Mouse (Mus musculus): Measurements from ENCODE around the gene Klf2. TPM values are rescaled to one million over a fixed set of nuclear protein-coding genes. Genes with fewer than 3 reads are reported as not detected.

The Klf2 gene
- polyA plus RNA-seq, 1 experiment from 2014 or later, result 4.7 TPM

DNA sequence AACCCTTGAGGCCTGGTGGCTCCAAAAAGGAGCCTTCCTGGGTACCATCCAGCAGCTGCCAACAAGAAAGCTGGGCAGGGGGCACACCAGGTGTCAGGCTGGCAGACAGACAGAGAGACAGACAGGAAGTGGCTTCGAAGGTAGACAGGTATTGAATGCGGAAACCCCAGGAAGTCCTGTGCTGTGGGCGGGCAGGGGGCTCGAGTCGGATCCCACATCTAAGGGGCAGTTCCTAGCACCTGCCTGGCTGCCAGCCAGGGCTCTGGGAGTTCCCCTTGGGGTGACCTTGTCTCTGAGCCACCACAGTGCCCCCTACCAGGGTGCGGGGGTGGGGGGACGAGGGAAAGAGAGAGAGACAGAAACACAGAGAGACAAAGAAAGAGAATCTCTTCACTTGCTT lies 39.7 kb upstream of the Klf2 start:
- DNase-seq (ENCODE audit: low spot score) (no peak), ATAC-seq (replicated peaks; ENCODE audit: insufficient number of reproducible peaks, low FRiP score, low TSS enrichment, low read depth) (no peak)
- 82% methylated on average over 7 of the region's 7 CpGs for WGBS
- H3K9ac ChIP-seq (replicated peaks; ENCODE audit: low read length), result no peak overlapping the region
- no peaks in the 10 kb centered on the region for H3K27me3 ChIP-seq (ENCODE audit: control insufficient read depth, insufficient read depth, low read length)
- H3K4me2 ChIP-seq (ENCODE audit: low read depth, low read length), result no peak overlapping the region
- no peaks in the 10 kb centered on the region for H3K36me3 ChIP-seq (replicated peaks; ENCODE audit: control insufficient read depth, insufficient read depth, low read depth, low read length)
- H3K9me3 ChIP-seq (replicated peaks; ENCODE audit: control insufficient read depth, low read length), result no peaks in the 10 kb centered on the region
- no peaks in the 10 kb centered on the region for H3K4me1 ChIP-seq (ENCODE audit: control insufficient read depth, insufficient read depth, low read length)
- no peak overlapping the region for H3K4me3 ChIP-seq (ENCODE audit: low read depth, low read length)
- H3K27ac ChIP-seq (replicated peaks; ENCODE audit: low read depth, low read length), result no peak overlapping the region

GRCm38 (mm10) chr8:72281634-72282033 lies 37.2 kb upstream of the Klf2 start:
- Histone ChIP-seq H3K4me3 (ENCODE audit: low read depth, low read length) (no peak overlapping the region), H3K36me3 (replicated peaks; ENCODE audit: control insufficient read depth, insufficient read depth, low read depth, low read length) (no peaks in the 10 kb centered on the region), H3K27me3 (ENCODE audit: control insufficient read depth, insufficient read depth, low read length) (no peaks in the 10 kb centered on the region), H3K9me3 (replicated peaks; ENCODE audit: control insufficient read depth, low read length) (no peaks in the 10 kb centered on the region), H3K4me1 (ENCODE audit: control insufficient read depth, insufficient read depth, low read length) (no peaks in the 10 kb centered on the region), H3K4me2 (ENCODE audit: low read depth, low read length) (no peak overlapping the region), H3K27ac (replicated peaks; ENCODE audit: low read depth, low read length) (no peak overlapping the region), H3K9ac (replicated peaks; ENCODE audit: low read length) (no peak overlapping the region)
- whole genome bisulfite sequencing, result 50% methylated on average over 3 of the region's 3 CpGs
- DNase-seq (ENCODE audit: low spot score), result no peak
- no peak for ATAC-seq (replicated peaks; ENCODE audit: insufficient number of reproducible peaks, low FRiP score, low TSS enrichment, low read depth)

DNA sequence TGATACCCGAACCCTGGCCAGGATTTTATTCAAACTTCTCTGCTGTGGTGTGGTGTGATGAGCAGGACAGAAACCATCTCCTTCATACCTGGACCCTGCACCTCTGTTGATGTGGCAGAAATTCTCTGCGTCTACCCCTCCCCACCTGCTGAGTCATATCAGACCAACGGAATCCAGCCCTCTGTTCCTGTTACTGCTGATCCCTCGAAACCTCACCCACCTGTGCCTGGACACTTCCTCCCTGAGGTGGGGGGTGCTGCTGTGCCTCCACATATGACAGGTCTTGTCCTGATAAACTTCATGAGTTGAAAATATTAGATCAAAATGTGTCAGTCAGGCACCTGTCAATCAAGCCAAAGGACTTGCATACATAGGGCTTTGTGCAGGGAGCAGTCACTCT lies 33.5 kb upstream of the Klf2 start:
- DNase-seq (ENCODE audit: low spot score), result no peak
- Histone ChIP-seq H3K4me2 (ENCODE audit: low read depth, low read length) (no peak overlapping the region), H3K9me3 (replicated peaks; ENCODE audit: control insufficient read depth, low read length) (no peaks in the 10 kb centered on the region), H3K36me3 (replicated peaks; ENCODE audit: control insufficient read depth, insufficient read depth, low read depth, low read length) (no peaks in the 10 kb centered on the region), H3K4me3 (ENCODE audit: low read depth, low read length) (no peak overlapping the region), H3K9ac (replicated peaks; ENCODE audit: low read length) (no peak overlapping the region), H3K4me1 (ENCODE audit: control insufficient read depth, insufficient read depth, low read length) (no peaks in the 10 kb centered on the region), H3K27me3 (ENCODE audit: control insufficient read depth, insufficient read depth, low read length) (no peaks in the 10 kb centered on the region), H3K27ac (replicated peaks; ENCODE audit: low read depth, low read length) (no peak overlapping the region)
- 76% methylated on average over 4 of the region's 4 CpGs for WGBS
- no peak for ATAC-seq (replicated peaks; ENCODE audit: insufficient number of reproducible peaks, low FRiP score, low TSS enrichment, low read depth)

DNA sequence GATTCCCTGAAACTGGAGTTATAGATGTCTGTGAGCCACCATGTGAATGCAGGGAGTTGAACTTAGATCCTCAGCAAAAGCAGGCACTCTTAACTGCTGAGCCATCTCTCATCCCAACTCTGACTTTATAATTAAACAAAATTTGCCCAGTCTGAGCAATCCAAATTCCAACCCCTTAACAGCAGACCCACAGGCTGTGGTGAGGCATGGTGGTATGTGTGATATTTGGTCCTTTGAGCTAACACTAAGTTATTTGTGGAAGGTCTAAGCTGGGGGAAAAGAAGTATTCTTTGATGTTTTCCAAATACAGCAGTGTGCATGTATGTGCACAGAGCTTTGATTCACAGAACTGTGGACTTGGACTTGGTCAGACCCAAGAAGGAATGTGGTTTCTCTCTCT lies 29.8 kb upstream of the Klf2 start:
- Histone ChIP-seq H3K9me3 (replicated peaks; ENCODE audit: control insufficient read depth, low read length) (no peaks in the 10 kb centered on the region), H3K4me2 (ENCODE audit: low read depth, low read length) (no peak overlapping the region), H3K27ac (replicated peaks; ENCODE audit: low read depth, low read length) (no peak overlapping the region), H3K27me3 (ENCODE audit: control insufficient read depth, insufficient read depth, low read length) (no peaks in the 10 kb centered on the region), H3K9ac (replicated peaks; ENCODE audit: low read length) (no peak overlapping the region), H3K4me1 (ENCODE audit: control insufficient read depth, insufficient read depth, low read length) (no peaks in the 10 kb centered on the region), H3K36me3 (replicated peaks; ENCODE audit: control insufficient read depth, insufficient read depth, low read depth, low read length) (no peaks in the 10 kb centered on the region), H3K4me3 (ENCODE audit: low read depth, low read length) (no peak overlapping the region)
- DNase-seq (ENCODE audit: low spot score) (no peak), ATAC-seq (replicated peaks; ENCODE audit: insufficient number of reproducible peaks, low FRiP score, low TSS enrichment, low read depth) (no peak)

- 85% methylated on average over 2 of the region's 2 CpGs for WGBS
- H3K9me3 ChIP-seq (replicated peaks; ENCODE audit: control insufficient read depth, low read length), result no peaks in the 10 kb centered on the region
Measured at GRCm38 (mm10) chr8:72291104-72291503, 27.7 kb upstream of the Klf2 start.

DNA sequence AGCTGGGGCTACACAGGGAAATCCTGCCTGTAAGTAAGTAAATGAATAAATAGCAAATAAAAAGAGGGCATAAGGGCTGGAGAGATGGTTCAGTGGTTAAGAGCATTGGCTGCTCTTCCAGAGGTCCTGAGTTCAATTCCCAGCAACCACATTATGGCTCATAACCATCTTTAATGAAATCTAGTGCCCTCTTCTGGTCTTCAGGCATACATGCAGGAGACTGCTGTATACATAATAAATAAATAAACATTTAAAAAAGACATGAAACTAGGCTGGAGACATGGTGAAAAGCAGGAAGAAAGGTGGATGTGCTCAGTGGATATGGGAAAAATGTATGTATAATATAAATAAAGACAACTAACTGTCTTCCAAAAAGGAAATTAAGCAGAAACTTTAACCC lies 25.5 kb upstream of the Klf2 start:
- DNase-seq (ENCODE audit: low spot score), result no peak
- H3K4me3 ChIP-seq (ENCODE audit: low read depth, low read length), result no peak overlapping the region

More at GRCm38 (mm10) chr8:72291104-72291503, 27.7 kb upstream of the Klf2 start:
- H3K36me3 ChIP-seq (replicated peaks; ENCODE audit: control insufficient read depth, insufficient read depth, low read depth, low read length), result no peaks in the 10 kb centered on the region
- H3K4me2 ChIP-seq (ENCODE audit: low read depth, low read length), result no peak overlapping the region
- H3K4me3 ChIP-seq (ENCODE audit: low read depth, low read length), result no peak overlapping the region
- H3K27ac ChIP-seq (replicated peaks; ENCODE audit: low read depth, low read length), result no peak overlapping the region
- ATAC-seq (replicated peaks; ENCODE audit: insufficient number of reproducible peaks, low FRiP score, low TSS enrichment, low read depth), result no peak
- no peaks in the 10 kb centered on the region for H3K4me1 ChIP-seq (ENCODE audit: control insufficient read depth, insufficient read depth, low read length)
- no peak overlapping the region for H3K9ac ChIP-seq (replicated peaks; ENCODE audit: low read length)
- DNase-seq (ENCODE audit: low spot score), result no peak
- no peaks in the 10 kb centered on the region for H3K27me3 ChIP-seq (ENCODE audit: control insufficient read depth, insufficient read depth, low read length)

GRCm38 (mm10) chr8:72295125-72295524 lies 23.7 kb upstream of the Klf2 start:
- Histone ChIP-seq H3K9me3 (replicated peaks; ENCODE audit: control insufficient read depth, low read length) (no peaks in the 10 kb centered on the region), H3K4me3 (ENCODE audit: low read depth, low read length) (no peak overlapping the region), H3K36me3 (replicated peaks; ENCODE audit: control insufficient read depth, insufficient read depth, low read depth, low read length) (no peaks in the 10 kb centered on the region), H3K4me2 (ENCODE audit: low read depth, low read length) (no peak overlapping the region), H3K27me3 (ENCODE audit: control insufficient read depth, insufficient read depth, low read length) (no peaks in the 10 kb centered on the region), H3K27ac (replicated peaks; ENCODE audit: low read depth, low read length) (no peak overlapping the region), H3K9ac (replicated peaks; ENCODE audit: low read length) (no peak overlapping the region), H3K4me1 (ENCODE audit: control insufficient read depth, insufficient read depth, low read length) (no peaks in the 10 kb centered on the region)
- DNase-seq (ENCODE audit: low spot score) (no peak), ATAC-seq (replicated peaks; ENCODE audit: insufficient number of reproducible peaks, low FRiP score, low TSS enrichment, low read depth) (no peak)
- WGBS, result 74% methylated on average over 3 of the region's 3 CpGs

More for the DNA sequence above, 25.5 kb upstream of the Klf2 start:
- ATAC-seq (replicated peaks; ENCODE audit: insufficient number of reproducible peaks, low FRiP score, low TSS enrichment, low read depth), result no peak
- no peaks in the 10 kb centered on the region for H3K4me1 ChIP-seq (ENCODE audit: control insufficient read depth, insufficient read depth, low read length)
- H3K9ac ChIP-seq (replicated peaks; ENCODE audit: low read length), result no peak overlapping the region
- H3K4me2 ChIP-seq (ENCODE audit: low read depth, low read length), result no peak overlapping the region
- no peaks in the 10 kb centered on the region for H3K36me3 ChIP-seq (replicated peaks; ENCODE audit: control insufficient read depth, insufficient read depth, low read depth, low read length)
- H3K9me3 ChIP-seq (replicated peaks; ENCODE audit: control insufficient read depth, low read length), result no peaks in the 10 kb centered on the region
- no peak overlapping the region for H3K27ac ChIP-seq (replicated peaks; ENCODE audit: low read depth, low read length)
- H3K27me3 ChIP-seq (ENCODE audit: control insufficient read depth, insufficient read depth, low read length), result no peaks in the 10 kb centered on the region

GRCm38 (mm10) chr8:72295679-72296078 lies 23.2 kb upstream of the Klf2 start:
- H3K9me3 ChIP-seq (replicated peaks; ENCODE audit: control insufficient read depth, low read length), result no peaks in the 10 kb centered on the region
- ATAC-seq (replicated peaks; ENCODE audit: insufficient number of reproducible peaks, low FRiP score, low TSS enrichment, low read depth) (no peak), DNase-seq (ENCODE audit: low spot score) (peak; percentile 14)
- H3K4me2 ChIP-seq (ENCODE audit: low read depth, low read length), result no peak overlapping the region
- 57% methylated on average over 8 of the region's 8 CpGs for WGBS
- H3K9ac ChIP-seq (replicated peaks; ENCODE audit: low read length), result no peak overlapping the region
- no peaks in the 10 kb centered on the region for H3K27me3 ChIP-seq (ENCODE audit: control insufficient read depth, insufficient read depth, low read length)
- H3K4me1 ChIP-seq (ENCODE audit: control insufficient read depth, insufficient read depth, low read length), result no peaks in the 10 kb centered on the region
- no peak overlapping the region for H3K27ac ChIP-seq (replicated peaks; ENCODE audit: low read depth, low read length)
- H3K4me3 ChIP-seq (ENCODE audit: low read depth, low read length), result no peak overlapping the region
- no peaks in the 10 kb centered on the region for H3K36me3 ChIP-seq (replicated peaks; ENCODE audit: control insufficient read depth, insufficient read depth, low read depth, low read length)

Measured in embryonic facial prominence, embryonic 11.5 days (tissue).